Mouse (Mus musculus): ENCODE measurements around the gene Endod1. TPM values are rescaled to one million over a fixed set of nuclear protein-coding genes. Genes with fewer than 3 reads are reported as not detected.
A peak's percentile ranks its signal among the peaks of the same experiment; 100 is the strongest.

Endod1 gene
- 9.5 and 10.0 TPM in 2 replicates for polyA plus RNA-seq (2014; fragmentation: Nextera tagmentation; extraction: Ambion mirVana)

DNA sequence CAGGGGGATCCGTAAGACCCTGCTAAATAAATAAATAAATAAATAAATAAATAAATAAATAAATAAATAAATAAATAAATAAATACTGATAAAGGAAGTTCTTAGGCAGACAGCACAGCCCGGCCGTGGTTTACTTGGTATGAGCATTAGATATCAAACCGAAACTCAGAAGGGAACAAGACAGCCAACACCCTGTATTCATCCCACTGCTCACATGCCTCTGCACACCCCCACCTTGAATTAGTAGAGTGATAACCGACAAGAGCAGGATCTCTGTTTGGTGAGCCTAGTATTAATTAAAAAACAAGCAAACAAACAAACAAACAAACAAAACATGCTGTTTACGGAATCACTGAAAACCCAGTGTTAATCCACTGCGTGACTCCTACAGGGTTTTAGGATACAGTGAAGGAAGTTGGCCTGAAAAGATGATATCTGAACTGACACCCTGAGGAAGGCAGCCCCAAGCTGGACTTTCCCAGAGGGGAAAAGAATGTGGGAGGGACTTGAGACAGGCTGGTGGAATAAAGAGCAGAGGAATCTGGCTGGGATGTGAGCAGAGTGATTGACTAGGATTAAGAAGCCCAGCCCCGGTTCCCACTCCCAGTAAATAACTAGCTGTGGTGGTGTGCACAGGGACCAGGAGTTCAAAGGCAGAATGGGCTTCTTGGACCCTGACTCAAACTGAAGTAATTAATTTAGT is at the start of gene Endod1:
TSS of gene Endod1 (minus strand) at position 155 of the 703 bp plus-strand sequence.
- no peaks in the 10 kb centered on the region; the same call in 1 of the 2 replicates for H3K4me1 ChIP-seq (replicated peaks; ENCODE audit: control insufficient read depth, insufficient read depth, low read length)
- no peaks in the 10 kb centered on the region for H3K9me3 ChIP-seq (ENCODE audit: control insufficient read depth, low read length)
- H3K36me3 ChIP-seq (ENCODE audit: control insufficient read depth, insufficient read depth, low read length) = no peaks in the 10 kb centered on the region
- 4% methylated on average over 8 of the region's 8 CpGs for WGBS
- H3K9ac ChIP-seq (ENCODE audit: low read depth, low read length) = peak within 1 kb of the TSS; percentile 73
- peak within 1 kb of the TSS; percentile 97 for H3K4me2 ChIP-seq (replicated peaks; ENCODE audit: low read depth, low read length)
- ATAC-seq (ENCODE audit: low FRiP score) (peak; percentile 61), DNase-seq (ENCODE audit: low spot score) (peak; percentile 40)
- peak within 1 kb of the TSS; percentile 52 for H3K27ac ChIP-seq (ENCODE audit: low read depth, low read length)
- H3K27me3 ChIP-seq (ENCODE audit: control insufficient read depth, insufficient read depth, low read length) = 0 out of 2 replicates have a peak, but pooled peaks cover 2% of the 10 kb centered on the region
- peak within 1 kb of the TSS; percentile 62 for H3K4me3 ChIP-seq (ENCODE audit: low read depth, low read length)

DNA sequence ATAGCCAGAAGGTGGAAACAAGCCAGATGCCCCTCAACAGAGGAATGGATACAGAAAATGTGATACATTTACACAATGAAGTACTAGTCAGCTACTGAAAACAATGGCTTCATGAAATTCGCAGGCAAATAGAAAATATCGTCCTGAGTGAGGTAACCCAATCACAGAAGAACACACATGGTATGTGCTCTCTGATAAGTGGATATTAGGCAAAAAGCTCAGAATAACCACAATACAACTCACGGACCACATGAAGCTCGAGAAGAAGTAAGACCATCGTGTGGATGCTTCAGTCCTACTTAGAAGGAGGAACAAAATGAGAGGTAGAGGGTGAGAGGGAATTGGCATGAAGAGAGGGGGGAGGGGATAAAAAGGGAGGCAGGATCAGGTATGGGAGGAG is 27.8 kb upstream of the Endod1 start:
- DNase-seq (ENCODE audit: low spot score) (no peak), ATAC-seq (ENCODE audit: low FRiP score) (no peak)
- WGBS = 93% methylated on average over 5 of the region's 5 CpGs
- H3K4me1 ChIP-seq (replicated peaks; ENCODE audit: control insufficient read depth, insufficient read depth, low read length) = no peaks in the 10 kb centered on the region
- no peak overlapping the region for H3K4me2 ChIP-seq (replicated peaks; ENCODE audit: low read depth, low read length)
- no peaks in the 10 kb centered on the region for H3K36me3 ChIP-seq (ENCODE audit: control insufficient read depth, insufficient read depth, low read length)
- H3K4me3 ChIP-seq (ENCODE audit: low read depth, low read length) = no peak overlapping the region
- H3K27me3 ChIP-seq (ENCODE audit: control insufficient read depth, insufficient read depth, low read length) = no peaks in the 10 kb centered on the region
- no peak overlapping the region for H3K27ac ChIP-seq (ENCODE audit: low read depth, low read length)
- H3K9ac ChIP-seq (ENCODE audit: low read depth, low read length) = no peak overlapping the region
- H3K9me3 ChIP-seq (ENCODE audit: control insufficient read depth, low read length) = no peaks in the 10 kb centered on the region

- Histone ChIP-seq H3K4me2 (replicated peaks; ENCODE audit: low read depth, low read length) (no peak overlapping the region), H3K9me3 (ENCODE audit: control insufficient read depth, low read length) (no peaks in the 10 kb centered on the region), H3K27ac (ENCODE audit: low read depth, low read length) (no peak overlapping the region), H3K4me1 (replicated peaks; ENCODE audit: control insufficient read depth, insufficient read depth, low read length) (no peaks in the 10 kb centered on the region), H3K27me3 (ENCODE audit: control insufficient read depth, insufficient read depth, low read length) (no peaks in the 10 kb centered on the region), H3K36me3 (ENCODE audit: control insufficient read depth, insufficient read depth, low read length) (no peaks in the 10 kb centered on the region), H3K4me3 (ENCODE audit: low read depth, low read length) (no peak overlapping the region), H3K9ac (ENCODE audit: low read depth, low read length) (no peak overlapping the region)
- DNase-seq (ENCODE audit: low spot score) = no peak
- ATAC-seq (ENCODE audit: low FRiP score) = no peak
- 79% methylated on average over 4 of the region's 4 CpGs for WGBS
Measured at GRCm38 (mm10) chr9:14408044-14408443, 26.7 kb upstream of the Endod1 start.

DNA sequence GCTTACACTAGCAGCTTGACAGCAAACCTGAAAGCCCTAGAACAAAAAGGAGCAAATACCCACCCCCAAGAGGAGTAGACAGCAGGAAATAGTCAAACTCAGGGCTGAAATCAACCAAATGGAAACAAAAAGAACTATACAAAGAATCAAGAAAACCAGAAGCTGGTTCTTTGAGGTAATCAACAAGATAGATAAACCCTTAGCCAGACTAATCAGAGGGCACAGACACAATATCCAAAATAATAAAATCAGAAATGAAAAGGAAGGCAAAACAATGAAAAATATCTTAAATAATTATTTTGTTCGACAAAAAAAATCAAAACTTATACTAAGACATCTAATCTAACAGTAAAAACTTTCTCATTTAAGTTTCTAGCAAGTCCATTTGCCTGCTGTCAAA is 24.7 kb upstream of the Endod1 start:
- H3K27ac ChIP-seq (ENCODE audit: low read depth, low read length) = no peak overlapping the region
- DNase-seq (ENCODE audit: low spot score) (no peak), ATAC-seq (ENCODE audit: low FRiP score) (no peak)
- H3K4me3 ChIP-seq (ENCODE audit: low read depth, low read length) = no peak overlapping the region
- H3K4me1 ChIP-seq (replicated peaks; ENCODE audit: control insufficient read depth, insufficient read depth, low read length) = no peaks in the 10 kb centered on the region
- H3K9ac ChIP-seq (ENCODE audit: low read depth, low read length) = no peak overlapping the region
- H3K9me3 ChIP-seq (ENCODE audit: control insufficient read depth, low read length) = no peaks in the 10 kb centered on the region
- no peak overlapping the region for H3K4me2 ChIP-seq (replicated peaks; ENCODE audit: low read depth, low read length)
- no peaks in the 10 kb centered on the region for H3K27me3 ChIP-seq (ENCODE audit: control insufficient read depth, insufficient read depth, low read length)
- WGBS = 81% methylated on average over 1 of the region's 1 CpGs
- H3K36me3 ChIP-seq (ENCODE audit: control insufficient read depth, insufficient read depth, low read length) = no peaks in the 10 kb centered on the region

- Histone ChIP-seq H3K36me3 (ENCODE audit: control insufficient read depth, insufficient read depth, low read length) (no peaks in the 10 kb centered on the region), H3K4me2 (replicated peaks; ENCODE audit: low read depth, low read length) (no peak overlapping the region), H3K4me3 (ENCODE audit: low read depth, low read length) (no peak overlapping the region), H3K9ac (ENCODE audit: low read depth, low read length) (no peak overlapping the region), H3K4me1 (replicated peaks; ENCODE audit: control insufficient read depth, insufficient read depth, low read length) (no peaks in the 10 kb centered on the region), H3K27me3 (ENCODE audit: control insufficient read depth, insufficient read depth, low read length) (no peaks in the 10 kb centered on the region), H3K9me3 (ENCODE audit: control insufficient read depth, low read length) (no peaks in the 10 kb centered on the region), H3K27ac (ENCODE audit: low read depth, low read length) (no peak overlapping the region)
- DNase-seq (ENCODE audit: low spot score) (no peak), ATAC-seq (ENCODE audit: low FRiP score) (no peak)
- WGBS = 78% methylated on average over 1 of the region's 1 CpGs
Measured at GRCm38 (mm10) chr9:14402099-14402498, 20.8 kb upstream of the Endod1 start.

DNA sequence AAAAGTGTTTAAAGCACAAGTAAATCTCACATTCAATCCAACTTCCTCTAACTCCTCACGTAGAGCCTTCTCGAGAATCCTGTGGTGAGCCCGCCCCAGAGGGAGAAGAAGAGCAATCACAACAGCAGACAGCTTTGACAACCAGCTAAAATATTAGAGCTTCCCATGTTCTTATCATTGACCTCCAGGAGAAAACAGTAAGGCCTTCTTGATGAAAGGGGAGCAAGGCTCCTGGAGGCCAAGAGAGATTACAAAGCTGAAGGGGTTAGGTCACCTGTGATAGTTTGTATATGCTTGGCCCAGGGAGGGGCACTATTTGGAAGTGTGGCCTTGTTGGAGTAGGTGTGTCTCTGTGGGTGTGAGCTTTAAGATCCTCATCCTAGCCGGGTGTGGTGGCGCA is 19.1 kb upstream of the Endod1 start:
- no peaks in the 10 kb centered on the region for H3K27me3 ChIP-seq (ENCODE audit: control insufficient read depth, insufficient read depth, low read length)
- no peaks in the 10 kb centered on the region for H3K36me3 ChIP-seq (ENCODE audit: control insufficient read depth, insufficient read depth, low read length)
- WGBS = 91% methylated on average over 5 of the region's 5 CpGs
- DNase-seq (ENCODE audit: low spot score) (no peak), ATAC-seq (ENCODE audit: low FRiP score) (no peak)
- H3K27ac ChIP-seq (ENCODE audit: low read depth, low read length) = no peak overlapping the region
- H3K4me1 ChIP-seq (replicated peaks; ENCODE audit: control insufficient read depth, insufficient read depth, low read length) = no peaks in the 10 kb centered on the region
- no peak overlapping the region for H3K4me3 ChIP-seq (ENCODE audit: low read depth, low read length)
- no peak overlapping the region for H3K4me2 ChIP-seq (replicated peaks; ENCODE audit: low read depth, low read length)
- no peak overlapping the region for H3K9ac ChIP-seq (ENCODE audit: low read depth, low read length)
- no peaks in the 10 kb centered on the region for H3K9me3 ChIP-seq (ENCODE audit: control insufficient read depth, low read length)

DNA sequence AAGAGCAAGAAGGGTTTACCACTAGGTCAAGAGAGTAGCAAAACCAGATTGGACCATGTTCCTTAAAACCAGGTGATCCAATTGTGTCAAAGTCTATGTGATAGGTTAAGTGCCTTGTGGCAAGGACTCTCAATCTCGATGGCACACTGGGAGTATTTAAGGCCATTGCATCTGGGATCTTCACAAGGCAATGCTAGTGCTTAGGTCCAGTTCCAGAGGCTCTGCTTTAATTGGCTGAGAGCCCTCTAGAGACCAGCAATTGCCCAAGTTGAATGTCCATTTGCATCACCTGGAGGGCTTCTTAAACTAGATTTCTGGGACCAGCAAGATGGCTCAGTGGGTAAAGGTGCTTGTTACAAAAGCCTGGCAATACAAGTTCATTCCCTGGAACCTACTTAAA is 17.6 kb upstream of the Endod1 start:
- no peak for ATAC-seq (ENCODE audit: low FRiP score)

GRCm38 (mm10) chr9:14398084-14398483 is 16.8 kb upstream of the Endod1 start:
- Histone ChIP-seq H3K9me3 (ENCODE audit: control insufficient read depth, low read length) (no peaks in the 10 kb centered on the region), H3K27ac (ENCODE audit: low read depth, low read length) (no peak overlapping the region), H3K36me3 (ENCODE audit: control insufficient read depth, insufficient read depth, low read length) (no peaks in the 10 kb centered on the region), H3K27me3 (ENCODE audit: control insufficient read depth, insufficient read depth, low read length) (no peaks in the 10 kb centered on the region), H3K9ac (ENCODE audit: low read depth, low read length) (no peak overlapping the region), H3K4me3 (ENCODE audit: low read depth, low read length) (no peak overlapping the region), H3K4me2 (replicated peaks; ENCODE audit: low read depth, low read length) (no peak overlapping the region), H3K4me1 (replicated peaks; ENCODE audit: control insufficient read depth, insufficient read depth, low read length) (no peaks in the 10 kb centered on the region)
- DNase-seq (ENCODE audit: low spot score) (no peak), ATAC-seq (ENCODE audit: low FRiP score) (no peak)
- WGBS = 53% methylated on average over 1 of the region's 1 CpGs

More for the DNA sequence above, 17.6 kb upstream of the Endod1 start:
- Histone ChIP-seq H3K27me3 (ENCODE audit: control insufficient read depth, insufficient read depth, low read length) (no peaks in the 10 kb centered on the region), H3K4me3 (ENCODE audit: low read depth, low read length) (no peak overlapping the region), H3K9ac (ENCODE audit: low read depth, low read length) (no peak overlapping the region), H3K36me3 (ENCODE audit: control insufficient read depth, insufficient read depth, low read length) (no peaks in the 10 kb centered on the region), H3K9me3 (ENCODE audit: control insufficient read depth, low read length) (no peaks in the 10 kb centered on the region), H3K4me1 (replicated peaks; ENCODE audit: control insufficient read depth, insufficient read depth, low read length) (no peaks in the 10 kb centered on the region), H3K4me2 (replicated peaks; ENCODE audit: low read depth, low read length) (no peak overlapping the region), H3K27ac (ENCODE audit: low read depth, low read length) (no peak overlapping the region)
- 77% methylated on average over 1 of the region's 1 CpGs for WGBS
- DNase-seq (ENCODE audit: low spot score) = no peak

DNA sequence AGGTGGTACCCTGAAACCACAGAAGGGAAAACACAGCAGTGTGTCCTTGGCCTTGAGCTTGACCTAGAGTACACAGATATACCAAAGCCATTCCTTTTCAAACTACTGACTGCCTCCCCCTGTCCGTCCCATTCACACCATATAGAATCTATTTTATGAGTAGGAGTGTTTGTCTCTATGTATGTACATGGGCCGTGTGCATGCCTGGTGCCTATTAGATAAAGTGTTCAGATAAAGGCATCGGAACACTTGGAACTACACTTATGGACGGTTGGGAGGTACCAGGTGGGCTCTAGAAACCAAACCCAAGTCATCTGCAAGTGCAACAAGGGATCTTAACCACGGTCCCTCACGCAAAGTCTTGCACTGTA is 16.1 kb upstream of the Endod1 start:
- Histone ChIP-seq H3K4me3 (ENCODE audit: low read depth, low read length) (no peak overlapping the region), H3K36me3 (ENCODE audit: control insufficient read depth, insufficient read depth, low read length) (no peaks in the 10 kb centered on the region), H3K9me3 (ENCODE audit: control insufficient read depth, low read length) (no peaks in the 10 kb centered on the region), H3K4me1 (replicated peaks; ENCODE audit: control insufficient read depth, insufficient read depth, low read length) (no peaks in the 10 kb centered on the region), H3K9ac (ENCODE audit: low read depth, low read length) (no peak overlapping the region), H3K27me3 (ENCODE audit: control insufficient read depth, insufficient read depth, low read length) (no peaks in the 10 kb centered on the region), H3K4me2 (replicated peaks; ENCODE audit: low read depth, low read length) (no peak overlapping the region), H3K27ac (ENCODE audit: low read depth, low read length) (no peak overlapping the region)
- ATAC-seq (ENCODE audit: low FRiP score) (no peak), DNase-seq (ENCODE audit: low spot score) (no peak)
- 89% methylated on average over 6 of the region's 6 CpGs for WGBS

Measured in hindbrain, embryonic 11.5 days (tissue).